Mouse (Mus musculus) lung, postnatal 25 days (tissue): ENCODE measurements around the gene Dhx34.

Experiments
- DNase-seq: peaks from one replicate; pipeline ENCODE4 v3.0.0; 2022; ENCODE audit warnings: low spot score

The Dhx34 gene

DNA sequence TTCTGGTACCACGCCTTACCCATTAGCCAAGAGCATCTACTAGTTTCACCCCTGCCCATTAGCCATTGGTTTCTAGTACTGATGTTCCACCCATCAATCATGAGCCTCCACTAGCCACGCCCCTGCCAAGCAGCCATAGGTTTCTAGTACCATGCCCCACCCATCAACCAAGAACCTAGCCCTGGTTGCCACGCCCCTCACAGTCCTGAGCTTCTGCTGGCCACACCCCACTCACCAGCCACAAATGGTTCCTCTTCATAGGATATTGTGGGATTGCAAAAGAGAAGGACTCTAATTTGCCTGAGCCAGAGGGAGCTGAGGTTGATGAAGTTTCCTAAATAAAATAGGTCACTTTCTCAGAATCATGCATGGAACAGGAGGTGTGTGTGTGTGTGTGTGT lies 61.1 kb downstream of the Dhx34 start:
- DNase-seq, result peak; percentile 17

DNA sequence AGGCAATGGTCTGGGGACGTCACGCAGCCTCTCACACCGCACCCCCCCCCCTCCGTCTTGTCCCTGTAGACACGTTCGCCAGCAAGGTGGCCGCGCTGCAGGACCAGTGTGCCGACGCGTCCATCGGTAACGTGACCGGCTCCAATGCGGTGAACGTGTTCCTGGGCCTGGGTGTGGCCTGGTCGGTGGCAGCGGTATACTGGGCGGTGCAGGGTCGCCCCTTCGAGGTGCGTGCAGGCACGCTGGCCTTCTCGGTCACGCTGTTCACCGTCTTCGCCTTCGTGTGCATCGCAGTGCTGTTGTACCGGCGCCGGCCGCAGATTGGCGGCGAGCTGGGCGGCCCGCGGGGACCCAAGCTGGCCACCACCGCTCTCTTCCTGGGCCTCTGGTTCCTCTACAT lies 63.1 kb downstream of the Dhx34 start:
- DNase-seq, result no peak

DNA sequence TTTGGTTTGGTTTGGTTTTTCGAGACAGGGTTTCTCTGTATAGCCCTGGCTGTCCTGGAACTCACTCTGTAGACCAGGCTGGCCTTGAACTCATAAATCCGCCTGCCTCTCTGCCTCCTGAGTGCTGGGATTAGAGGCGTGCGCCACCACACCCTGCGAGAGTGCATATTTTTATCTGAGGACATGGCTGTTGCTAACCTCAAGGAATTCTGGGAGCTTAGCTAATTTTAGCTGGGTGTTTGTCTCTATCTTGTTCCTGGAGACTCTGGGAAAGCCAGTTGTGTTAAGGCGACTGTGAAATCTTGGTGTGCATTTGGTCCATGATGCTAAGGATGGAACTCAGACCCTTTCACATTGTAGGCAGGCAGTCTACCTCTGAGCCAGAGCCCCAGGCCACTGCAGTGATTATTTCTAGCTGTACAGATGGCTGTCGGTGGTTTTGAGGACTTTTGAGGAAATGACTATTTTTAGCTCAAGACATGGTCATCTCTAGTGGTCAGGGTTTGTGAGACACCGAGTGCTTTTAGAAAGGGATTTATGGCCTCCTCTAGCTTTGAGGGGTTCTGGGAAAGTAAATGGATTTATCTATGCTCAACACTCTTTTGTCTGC lies 65.6 kb downstream of the Dhx34 start:
- DNase-seq, result no peak

DNA sequence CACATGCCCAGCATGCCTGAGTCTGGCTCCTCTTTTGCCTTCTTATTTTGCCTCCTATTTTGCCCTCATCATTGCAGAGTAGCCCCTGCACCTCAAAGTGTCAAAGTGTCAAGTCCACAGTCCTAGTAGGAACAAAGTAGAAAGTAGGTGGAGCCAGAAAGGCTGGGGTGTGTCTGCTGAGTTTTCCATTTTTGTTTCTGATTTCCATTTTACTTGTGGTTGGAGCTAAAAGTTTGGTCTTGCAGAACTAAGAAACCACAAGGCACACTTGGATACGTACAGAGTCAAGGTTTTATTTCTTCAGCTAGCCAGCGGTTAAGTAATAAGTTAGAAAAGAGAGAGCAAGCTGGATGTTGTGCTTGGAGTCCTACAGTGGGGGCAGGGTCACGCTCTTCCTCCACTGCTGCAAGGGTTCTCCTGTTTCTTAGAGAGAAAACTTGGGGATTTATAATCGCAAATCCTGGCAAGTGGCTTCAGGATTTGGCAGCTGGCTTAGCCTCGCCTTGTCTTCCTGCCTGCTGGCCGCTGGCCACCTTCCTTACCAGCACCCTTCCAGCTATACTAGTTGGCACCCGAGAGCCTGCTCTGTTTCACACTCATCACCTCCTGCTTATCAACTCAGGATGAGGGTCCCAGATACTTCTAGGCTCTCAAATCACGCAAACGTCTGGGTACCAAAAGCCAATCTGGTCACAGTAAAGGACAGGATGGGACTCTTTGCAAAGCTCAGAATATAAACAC lies 66.5 kb downstream of the Dhx34 start:
- DNase-seq, result no peak

DNA sequence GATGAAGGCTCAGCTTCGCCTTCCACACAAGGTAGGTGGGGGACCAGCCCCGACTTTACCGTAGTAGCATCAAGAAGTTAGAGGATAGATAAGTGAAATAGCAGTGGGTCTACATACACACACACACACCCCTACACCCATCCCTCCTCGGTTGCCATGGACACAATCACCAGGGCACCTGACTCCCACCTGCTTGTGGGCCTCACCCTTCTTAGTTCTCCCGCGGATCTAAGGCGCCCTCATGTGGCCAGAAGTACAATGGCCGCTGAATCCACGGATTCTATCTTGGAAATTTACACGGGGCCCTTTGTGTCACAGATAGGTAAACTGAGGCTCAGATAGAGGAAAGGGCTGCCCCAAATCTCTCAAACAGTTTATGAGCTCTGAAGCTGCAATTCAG lies 68.3 kb downstream of the Dhx34 start:
- peak; percentile 29 for DNase-seq

DNA sequence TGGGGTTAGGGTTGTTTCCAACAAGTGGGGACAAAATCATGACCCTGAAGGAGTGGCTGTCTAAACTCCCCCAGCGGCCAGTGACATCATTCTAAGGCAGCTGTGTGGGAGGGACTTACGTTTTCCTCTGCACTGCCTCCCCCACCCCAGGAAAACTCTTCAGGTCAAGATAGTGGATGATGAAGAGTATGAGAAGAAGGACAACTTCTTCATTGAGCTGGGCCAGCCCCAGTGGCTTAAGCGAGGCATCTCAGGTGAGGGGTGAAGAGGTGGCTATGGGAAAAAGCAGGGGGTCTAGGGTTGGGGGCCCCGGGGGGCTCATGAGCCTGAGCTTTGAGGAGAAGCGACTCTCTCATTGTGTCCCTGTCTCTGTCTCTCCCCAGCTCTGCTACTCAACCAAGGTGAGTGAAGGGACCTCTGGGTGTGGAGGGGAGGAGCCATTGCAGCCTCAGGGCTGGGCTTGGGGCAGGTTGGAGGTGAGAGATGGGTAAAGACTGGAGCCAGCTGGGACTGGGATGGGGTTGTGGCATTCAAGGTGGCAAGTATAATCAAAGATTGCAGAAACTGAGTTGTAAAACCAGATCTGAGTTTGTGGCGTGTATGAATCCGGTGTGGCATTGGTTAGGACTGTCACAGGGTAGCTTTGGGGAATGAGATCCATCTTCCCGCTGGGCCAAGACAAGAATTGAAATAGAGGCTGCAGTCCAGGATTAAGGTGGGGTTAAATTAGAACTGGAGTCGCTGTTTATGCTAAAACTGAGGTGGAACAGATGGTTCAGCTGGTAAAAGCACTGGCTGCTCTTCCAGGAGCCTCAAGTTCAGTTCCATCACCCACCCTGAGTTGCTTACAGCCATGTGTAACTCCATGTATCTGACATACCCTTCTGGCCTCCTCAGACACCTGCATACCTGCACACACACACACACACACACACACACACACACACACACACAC lies 71.4 kb downstream of the Dhx34 start:
- DNase-seq, result no peak

DNA sequence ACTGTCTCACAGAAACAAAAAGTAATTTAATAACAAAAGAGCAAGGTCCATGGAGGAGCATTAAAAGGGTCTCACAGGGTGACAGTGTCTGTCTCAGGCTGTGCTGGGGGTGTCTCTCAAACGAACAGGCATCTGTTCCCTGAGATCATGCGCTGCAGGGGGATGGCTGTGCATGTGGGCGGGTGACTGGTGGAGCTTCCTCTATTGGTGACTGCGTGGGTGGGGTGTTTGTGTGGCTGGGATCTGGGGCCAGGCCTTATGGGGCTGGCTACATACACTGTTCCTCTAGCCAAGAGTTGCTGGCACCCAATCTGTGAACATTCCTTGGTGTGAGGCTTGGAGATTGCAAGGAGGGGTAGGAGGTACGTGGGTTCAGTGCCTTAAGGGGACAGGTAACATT lies 72.6 kb downstream of the Dhx34 start:
- no peak for DNase-seq

DNA sequence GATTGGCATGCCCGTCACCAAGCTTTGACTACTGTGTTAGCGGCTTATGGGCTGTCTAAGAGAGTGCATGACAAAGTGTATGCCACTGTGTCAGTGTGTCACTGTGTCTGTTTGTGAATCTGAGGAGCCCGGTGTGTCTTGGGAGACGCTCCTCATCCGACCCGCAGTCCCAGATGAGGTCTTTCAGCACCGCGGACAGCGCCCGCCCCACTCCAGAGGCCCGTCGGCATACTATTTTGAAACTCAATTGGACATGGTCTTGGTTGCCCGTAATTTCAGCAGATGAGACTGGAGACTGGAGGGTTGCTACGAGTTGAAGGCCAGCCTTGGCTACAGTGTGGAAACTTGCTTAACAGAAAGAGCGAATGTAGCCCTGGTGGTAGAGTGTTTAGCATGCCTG lies 74.2 kb downstream of the Dhx34 start:
- peak; percentile 29 for DNase-seq
